Mouse (Mus musculus): ENCODE results near the gene Pyy. TPM values are rescaled to one million over a fixed set of nuclear protein-coding genes. Genes with fewer than 3 reads are reported as not detected.

Pyy gene
- polyA plus RNA-seq, 1 experiment from 2014 or later, result not detected

DNA sequence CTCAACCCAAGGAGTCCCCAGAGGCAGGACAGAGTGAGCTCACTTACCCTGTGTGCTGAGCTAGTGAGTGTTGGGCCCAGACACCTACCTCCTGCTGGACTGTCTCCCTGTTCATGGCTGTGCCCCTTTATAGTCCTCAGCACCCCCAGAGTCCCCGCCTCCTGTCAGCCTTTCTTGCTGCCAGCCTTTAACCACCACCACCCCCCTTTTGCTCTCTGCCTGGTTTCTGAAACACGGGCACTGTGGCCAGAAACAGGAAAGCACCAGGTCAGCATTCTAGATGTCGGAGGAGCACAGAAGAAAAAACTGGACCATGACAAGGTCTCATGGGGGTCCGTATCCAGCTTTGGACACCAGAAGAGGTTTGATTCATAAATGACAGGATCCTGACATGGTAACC is 6.4 kb downstream of the Pyy start, which contains the start of gene Ppy:
Gene Ppy, minus strand, starts transcription at position 101 of the 400 bp plus-strand sequence.
- Histone ChIP-seq H3K9ac (replicated peaks; ENCODE audit: low read depth) (no peak within 1 kb of the TSS), H3K27me3 (replicated peaks; ENCODE audit: insufficient read depth, low read length) (peaks cover 18% of the 10 kb centered on the region; the same call in 1 of the 2 replicates), H3K36me3 (ENCODE audit: insufficient read depth, low read length) (no peaks in the 10 kb centered on the region)

DNA sequence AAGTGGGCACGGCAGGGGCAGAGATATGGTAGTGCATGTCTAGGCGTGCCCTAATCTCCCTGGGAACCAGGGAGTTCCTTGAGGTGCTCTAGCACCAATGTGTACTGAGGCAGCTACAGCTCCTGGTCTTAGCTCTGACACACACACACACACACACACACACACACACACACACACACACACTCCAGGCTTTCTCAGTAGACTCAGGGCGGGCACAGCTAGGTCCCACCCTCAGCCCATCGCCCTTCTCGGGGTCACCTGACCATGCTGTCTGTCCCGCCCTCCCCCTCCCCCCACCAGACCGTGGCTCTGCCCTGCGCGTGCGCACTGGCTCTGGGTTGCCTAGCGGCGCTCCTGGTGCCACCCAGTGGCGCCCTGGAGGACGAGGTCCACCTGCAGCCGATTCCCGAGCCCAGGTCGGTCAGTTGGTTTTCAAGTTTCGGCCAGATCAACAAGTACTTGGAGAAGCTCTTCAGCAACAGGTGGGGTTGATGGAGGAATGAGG is 10.7 kb downstream of the Pyy start:
- WGBS, result 2% methylated on average over 18 of the region's 18 CpGs
- peak; percentile 88 for DNase-seq (ENCODE audit: low spot score)

More for the DNA sequence above, 6.4 kb downstream of the Pyy start, which contains the start of gene Ppy:
- no peak for TF ChIP-seq CTCF (IDR thresholded peaks at IDR 0.05)
- no peak for TF ChIP-seq EP300 (IDR thresholded peaks at IDR 0.05)
- H3K4me3 ChIP-seq (ENCODE audit: low read depth, low read length), result no peak within 1 kb of the TSS
- no peak for ATAC-seq
- H3K4me1 ChIP-seq (ENCODE audit: insufficient read depth, low read depth, low read length), result no peaks in the 10 kb centered on the region
- no peak for DNase-seq (ENCODE audit: low spot score)
- 73% methylated on average over 4 of the region's 4 CpGs for WGBS
- no peaks in the 10 kb centered on the region for H3K9me3 ChIP-seq (ENCODE audit: low read length)
- H3K4me2 ChIP-seq (replicated peaks; ENCODE audit: low read depth, low read length), result no peak within 1 kb of the TSS
- H3K27ac ChIP-seq (ENCODE audit: low read length), result no peak within 1 kb of the TSS

DNA sequence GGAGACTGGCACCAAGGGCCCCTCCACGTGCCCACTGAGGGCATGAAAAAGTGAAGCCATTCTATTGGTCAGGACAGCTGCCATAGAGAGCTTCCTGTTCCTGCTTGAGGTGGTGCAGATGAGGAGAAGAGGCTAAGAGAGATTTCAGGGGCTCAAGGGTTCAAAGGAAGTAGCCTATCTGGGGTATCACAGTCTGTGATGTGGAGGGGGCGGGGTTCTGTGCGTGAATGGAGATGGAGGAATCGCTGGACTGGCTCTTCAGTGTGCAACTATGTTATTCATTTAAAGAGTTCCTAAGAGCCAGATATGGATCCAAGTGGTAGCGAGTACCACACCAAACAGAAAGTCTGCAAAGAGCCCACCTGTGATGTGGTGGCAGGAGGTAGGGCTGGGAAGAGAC is 11.2 kb downstream of the Pyy start:
- no peak overlapping the region for H3K9ac ChIP-seq (replicated peaks; ENCODE audit: low read depth)
- 51% methylated on average over 5 of the region's 5 CpGs for WGBS
- no peaks in the 10 kb centered on the region for H3K27me3 ChIP-seq (replicated peaks; ENCODE audit: insufficient read depth, low read length)
- H3K4me3 ChIP-seq (ENCODE audit: low read depth, low read length), result no peak overlapping the region
- H3K9me3 ChIP-seq (ENCODE audit: low read length), result no peaks in the 10 kb centered on the region
- peak overlapping the region; percentile 28 for H3K4me2 ChIP-seq (replicated peaks; ENCODE audit: low read depth, low read length)
- H3K36me3 ChIP-seq (ENCODE audit: insufficient read depth, low read length), result no peaks in the 10 kb centered on the region
- H3K27ac ChIP-seq (ENCODE audit: low read length), result no peak overlapping the region
- DNase-seq (ENCODE audit: low spot score) (no peak), ATAC-seq (no peak)
- TF ChIP-seq EP300 (IDR thresholded peaks at IDR 0.05) (no peak), CTCF (IDR thresholded peaks at IDR 0.05) (no peak)
- H3K4me1 ChIP-seq (ENCODE audit: insufficient read depth, low read depth, low read length), result no peaks in the 10 kb centered on the region

More for the DNA sequence above, 10.7 kb downstream of the Pyy start:
- H3K27me3 ChIP-seq (replicated peaks; ENCODE audit: insufficient read depth, low read length), result no peaks in the 10 kb centered on the region
- no peaks in the 10 kb centered on the region for H3K4me1 ChIP-seq (ENCODE audit: insufficient read depth, low read depth, low read length)
- H3K4me2 ChIP-seq (replicated peaks; ENCODE audit: low read depth, low read length), result peak overlapping the region; percentile 28
- H3K36me3 ChIP-seq (ENCODE audit: insufficient read depth, low read length), result no peaks in the 10 kb centered on the region
- H3K9ac ChIP-seq (replicated peaks; ENCODE audit: low read depth), result no peak overlapping the region
- H3K9me3 ChIP-seq (ENCODE audit: low read length), result no peaks in the 10 kb centered on the region
- TF ChIP-seq CTCF (IDR thresholded peaks at IDR 0.05) (peak; percentile 73), EP300 (IDR thresholded peaks at IDR 0.05) (no peak)
- no peak overlapping the region for H3K27ac ChIP-seq (ENCODE audit: low read length)
- H3K4me3 ChIP-seq (ENCODE audit: low read depth, low read length), result no peak overlapping the region
- peak; percentile 92 for ATAC-seq

DNA sequence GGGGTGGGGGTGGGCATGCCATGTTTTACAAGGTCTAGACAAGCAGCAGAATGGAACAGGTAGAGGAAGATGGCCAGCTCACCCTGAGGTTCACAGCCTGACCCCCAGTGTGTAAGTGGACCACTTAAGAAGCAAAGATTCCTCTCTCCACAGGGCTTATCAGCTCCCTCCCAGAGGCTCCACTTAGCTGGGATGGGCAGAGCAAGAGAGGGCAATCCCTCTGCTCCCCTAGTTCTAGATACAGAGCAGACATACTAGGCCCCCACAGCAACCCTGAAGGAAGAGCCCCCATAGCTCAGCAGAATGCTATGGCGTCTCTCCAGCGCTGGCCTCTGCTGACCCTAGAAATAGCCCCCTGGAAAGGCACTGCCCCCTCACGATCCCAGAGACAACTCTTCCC is 12.0 kb downstream of the Pyy start:
- Histone ChIP-seq H3K4me2 (replicated peaks; ENCODE audit: low read depth, low read length) (no peak overlapping the region), H3K36me3 (ENCODE audit: insufficient read depth, low read length) (no peaks in the 10 kb centered on the region), H3K9me3 (ENCODE audit: low read length) (no peaks in the 10 kb centered on the region), H3K9ac (replicated peaks; ENCODE audit: low read depth) (no peak overlapping the region), H3K4me3 (ENCODE audit: low read depth, low read length) (no peak overlapping the region), H3K27me3 (replicated peaks; ENCODE audit: insufficient read depth, low read length) (no peaks in the 10 kb centered on the region), H3K27ac (ENCODE audit: low read length) (no peak overlapping the region), H3K4me1 (ENCODE audit: insufficient read depth, low read depth, low read length) (no peaks in the 10 kb centered on the region)
- TF ChIP-seq CTCF (IDR thresholded peaks at IDR 0.05) (no peak), EP300 (IDR thresholded peaks at IDR 0.05) (no peak)
- ATAC-seq, result no peak
- 74% methylated on average over 3 of the region's 3 CpGs for WGBS
- no peak for DNase-seq (ENCODE audit: low spot score)

DNA sequence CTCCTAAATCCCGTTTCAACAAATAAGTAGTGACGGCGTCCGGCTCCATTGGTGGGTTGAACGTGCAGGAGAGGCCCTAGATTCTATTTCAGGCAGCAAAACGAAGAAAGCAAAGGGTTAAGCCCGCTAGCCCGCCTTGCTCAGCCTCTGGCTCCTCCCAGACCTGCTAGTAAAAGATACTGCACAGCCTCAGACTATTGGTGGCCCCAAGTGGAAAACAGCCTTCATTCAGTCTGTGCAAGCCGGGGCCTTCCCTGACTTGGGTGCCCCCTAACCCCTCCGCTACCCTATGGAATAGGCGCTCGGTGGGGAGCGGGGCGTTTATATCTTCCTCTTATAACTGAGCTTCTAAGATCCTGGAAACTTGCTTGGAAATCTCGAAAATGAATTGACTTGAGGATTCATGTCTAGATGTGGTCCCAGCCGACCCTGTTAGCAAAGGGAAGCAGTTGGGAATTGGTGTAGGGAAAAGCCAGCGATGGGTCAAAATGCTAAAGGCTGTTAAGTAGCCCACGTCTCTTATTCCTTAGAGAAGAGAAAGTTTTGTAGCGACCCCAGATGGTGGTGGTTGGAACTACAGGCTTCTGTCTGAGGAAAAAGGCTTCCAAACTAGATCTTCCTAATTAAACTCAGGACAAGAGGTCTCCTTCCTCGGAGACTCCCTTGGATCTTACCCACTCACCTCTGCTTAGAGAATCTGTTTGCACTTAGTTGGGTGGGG is 18.4 kb downstream of the Pyy start:
- H3K4me1 ChIP-seq (ENCODE audit: insufficient read depth, low read depth, low read length), result peaks cover 3% of the 10 kb centered on the region
- TF ChIP-seq CTCF (IDR thresholded peaks at IDR 0.05) (peak; percentile 63), EP300 (IDR thresholded peaks at IDR 0.05) (no peak)
- no peak overlapping the region for H3K27ac ChIP-seq (ENCODE audit: low read length)
- DNase-seq (ENCODE audit: low spot score) (peak; percentile 81), ATAC-seq (peak; percentile 50)
- peak overlapping the region; percentile 54 for H3K4me3 ChIP-seq (ENCODE audit: low read depth, low read length)
- peak overlapping the region; percentile 94 for H3K4me2 ChIP-seq (replicated peaks; ENCODE audit: low read depth, low read length)
- no peak overlapping the region for H3K9ac ChIP-seq (replicated peaks; ENCODE audit: low read depth)
- no peaks in the 10 kb centered on the region for H3K9me3 ChIP-seq (ENCODE audit: low read length)
- H3K36me3 ChIP-seq (ENCODE audit: insufficient read depth, low read length), result no peaks in the 10 kb centered on the region
- no peaks in the 10 kb centered on the region for H3K27me3 ChIP-seq (replicated peaks; ENCODE audit: insufficient read depth, low read length)
- under 1% methylated on average over 20 of the region's 20 CpGs for WGBS

DNA sequence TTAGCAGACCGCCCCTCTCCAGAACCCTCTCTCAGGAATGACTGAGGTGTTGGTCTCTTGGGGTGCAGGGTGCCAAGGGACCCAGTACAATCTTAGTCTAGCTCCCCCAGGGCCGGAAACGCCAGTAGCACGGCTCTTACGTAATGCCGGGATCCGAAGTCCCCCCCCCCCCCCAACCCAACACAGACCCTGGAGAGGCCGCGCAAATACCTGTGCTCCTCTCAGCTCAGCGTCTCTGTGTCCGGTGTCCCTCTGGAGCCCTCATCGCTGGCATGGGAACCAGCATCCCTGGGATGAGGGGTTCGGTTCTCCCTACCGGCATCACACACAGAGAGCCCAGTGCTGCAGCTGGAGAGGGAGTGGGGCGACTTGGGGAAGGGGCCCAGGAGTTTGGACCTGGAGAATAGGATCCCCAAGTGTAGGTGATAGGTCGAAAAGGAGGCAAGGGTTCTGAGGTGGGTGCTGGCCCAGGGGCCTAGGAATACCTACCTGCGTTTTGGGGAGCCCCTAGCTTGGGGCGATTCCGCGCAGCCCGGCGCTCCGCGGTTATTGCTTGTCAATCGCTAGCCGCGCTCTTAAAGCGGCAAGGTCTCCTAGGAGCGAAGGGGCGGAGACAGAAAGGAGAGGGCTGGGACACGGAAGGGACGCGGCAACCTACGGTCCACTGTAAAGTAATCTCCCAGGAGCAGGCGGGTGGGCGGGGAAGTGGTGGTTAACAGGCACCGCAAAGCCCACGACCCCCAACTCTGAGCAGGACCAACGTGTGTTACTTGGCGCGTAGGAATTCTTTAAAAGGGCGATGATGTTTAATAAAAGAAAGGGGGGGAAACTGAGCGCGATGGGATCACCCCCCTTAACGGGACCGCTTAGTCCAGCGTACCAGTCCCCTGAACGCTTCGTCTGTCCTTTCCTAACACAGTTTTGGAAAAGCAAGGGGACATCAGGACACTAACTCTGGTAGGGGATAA is 19.4 kb downstream of the Pyy start, which contains the start of gene Mpp2:
Gene Mpp2, minus strand, starts transcription at position 585 of the 968 bp plus-strand sequence.
- H3K9ac ChIP-seq (replicated peaks; ENCODE audit: low read depth), result peak within 1 kb of the TSS; percentile 44
- no peaks in the 10 kb centered on the region for H3K36me3 ChIP-seq (ENCODE audit: insufficient read depth, low read length)
- H3K9me3 ChIP-seq (ENCODE audit: low read length), result no peaks in the 10 kb centered on the region
- H3K27ac ChIP-seq (ENCODE audit: low read length), result peak within 1 kb of the TSS; percentile 34
- peak; percentile 83 for DNase-seq (ENCODE audit: low spot score)
- ATAC-seq, result peak; percentile 61
- H3K27me3 ChIP-seq (replicated peaks; ENCODE audit: insufficient read depth, low read length), result no peaks in the 10 kb centered on the region
- peak within 1 kb of the TSS; percentile 54 for H3K4me3 ChIP-seq (ENCODE audit: low read depth, low read length)
- peaks cover 3% of the 10 kb centered on the region for H3K4me1 ChIP-seq (ENCODE audit: insufficient read depth, low read depth, low read length)
- peak within 1 kb of the TSS; percentile 94 for H3K4me2 ChIP-seq (replicated peaks; ENCODE audit: low read depth, low read length)
- WGBS, result under 1% methylated on average over 46 of the region's 49 CpGs
- TF ChIP-seq CTCF (IDR thresholded peaks at IDR 0.05), result no peak
- no peak for TF ChIP-seq EP300 (IDR thresholded peaks at IDR 0.05)

All from lung, postnatal 0 days (tissue).